Mouse (Mus musculus) stomach, embryonic 16.5 days (tissue): ENCODE measurements around the gene Iqce. TPM values are rescaled to one million over a fixed set of nuclear protein-coding genes. Genes with fewer than 3 reads are reported as not detected.

Experiments used
- ATAC-seq: fragments of 200-750 bp; cut with Nextera tagmentation; 2 replicates; pipeline ENCODE4 v1.8.0; 2017; ENCODE audit warnings: moderate number of reproducible peaks, moderate TSS enrichment; ENCODE audit not compliant: insufficient read depth, low FRiP score
- H3K27ac ChIP-seq: fragments of 300-500 bp; sonication (generic); 2 replicates; pipeline ENCODE4 v1.5.1; 2014; ENCODE audit warnings: low read length
- H3K27me3 ChIP-seq: fragments of 300-500 bp; sonication (generic); 2 replicates; pipeline ENCODE4 v1.6.1; 2014; ENCODE audit warnings: low read length, control low read depth, mixed read lengths; ENCODE audit not compliant: control insufficient read depth, insufficient read depth
- H3K36me3 ChIP-seq: fragments of 300-500 bp; sonication (generic); 2 replicates; pipeline ENCODE4 v1.6.1; 2014; ENCODE audit warnings: low read length; ENCODE audit not compliant: control insufficient read depth, insufficient read depth
- H3K4me1 ChIP-seq: fragments of 300-500 bp; sonication (generic); 2 replicates; pipeline ENCODE4 v1.6.1; 2014; ENCODE audit warnings: low read length, control low read depth, mixed read lengths; ENCODE audit not compliant: control insufficient read depth, insufficient read depth
- H3K4me2 ChIP-seq: fragments of 300-500 bp; sonication (generic); 2 replicates; pipeline ENCODE4 v1.6.1; 2014; ENCODE audit warnings: low read depth, low read length, mixed read lengths
- H3K4me3 ChIP-seq: fragments of 300-500 bp; sonication (generic); replicated peaks from 2 replicates; pipeline ENCODE4 v1.5.1; 2014; ENCODE audit warnings: mild to moderate bottlenecking, low read length
- H3K9ac ChIP-seq: fragments of 300-500 bp; sonication (generic); 2 replicates; pipeline ENCODE4 v1.6.1; 2014; ENCODE audit warnings: low read length
- H3K9me3 ChIP-seq: fragments of 300-500 bp; sonication (generic); replicated peaks from 2 replicates; pipeline ENCODE4 v1.6.1; 2016; ENCODE audit warnings: low read length, control low read depth; ENCODE audit not compliant: control insufficient read depth
- WGBS: fragments of 180-500 bp; shearing (Covaris S2); extraction: QIAGEN DNeasy Blood & Tissue Kit; methylation state at CpG from one replicate; pipeline ENCODE4 v1.1.7; 2014; 5-methylcytosine and 5-hydroxymethylcytosine counted together
- polyA plus RNA-seq: library from polyadenylated mRNA; unstranded; fragments of >200 nt; fragmentation: Nextera tagmentation; extraction: Ambion mirVana; gene quantifications from 2 replicates; pipeline ENCODE4 v1.2.1, GENCODE M21; 2015

The Iqce gene
- polyA plus RNA-seq, 1 experiment from 2014 or later: 21.1 TPM

DNA sequence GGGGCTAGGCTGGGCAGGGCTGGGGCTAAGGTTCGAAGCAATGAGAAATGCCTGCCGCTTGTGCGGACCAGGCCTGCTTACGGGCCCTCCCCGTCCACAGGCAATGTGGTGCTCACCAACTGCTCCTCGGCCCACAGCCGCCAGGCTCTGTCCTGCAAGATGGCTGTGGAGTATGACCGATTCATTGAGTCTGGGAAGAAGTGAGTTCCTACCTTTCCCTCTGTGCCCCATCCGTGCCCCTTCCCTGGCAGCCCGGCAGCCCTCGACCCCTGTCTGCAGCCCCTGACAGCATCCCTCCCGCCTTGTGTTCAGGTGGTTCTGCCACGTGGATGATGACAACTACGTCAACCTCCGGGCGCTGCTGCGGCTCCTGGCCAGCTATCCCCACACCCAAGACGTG, 90.0 kb downstream of the Iqce start:
- peaks cover 42% of the 10 kb centered on the region for H3K4me1 ChIP-seq
- 61% methylated on average over 18 of the region's 18 CpGs for WGBS
- H3K9me3 ChIP-seq: no peaks in the 10 kb centered on the region

More for the DNA sequence above, 90.0 kb downstream of the Iqce start:
- no peak for ATAC-seq
- Histone ChIP-seq H3K36me3 (peaks cover 2% of the 10 kb centered on the region; the same call in 1 of the 2 replicates), H3K4me2 (peak overlapping the region; percentile 61), H3K27me3 (no peaks in the 10 kb centered on the region), H3K4me3 (peak overlapping the region; percentile 63), H3K9ac (peak overlapping the region; percentile 82), H3K27ac (peak overlapping the region; percentile 99)

Other genes with a start within 250 kb of the Iqce start
- 22.6 and 27.4 TPM in 2 replicates for gene Chst12, start 196.8 kb downstream of the Iqce start, polyA plus RNA-seq
- 0.71 TPM in 1 of 2 replicates, not detected in the other for gene Grifin, start 137.3 kb downstream of the Iqce start, polyA plus RNA-seq
- 21.5 and 21.6 TPM in 2 replicates for gene Lfng, start 95.1 kb downstream of the Iqce start, polyA plus RNA-seq
- 13.8 and 17.8 TPM in 2 replicates for gene Ttyh3, start 53.3 kb downstream of the Iqce start, polyA plus RNA-seq
- 20.4 and 20.7 TPM in 2 replicates for gene Brat1, start 2.6 kb upstream of the Iqce start, polyA plus RNA-seq
- 1.00 and 1.2 TPM in 2 replicates for gene Amz1, start 21.7 kb upstream of the Iqce start, polyA plus RNA-seq
- gene Gna12, start 128.1 kb upstream of the Iqce start, polyA plus RNA-seq: 6.9 and 7.2 TPM in 2 replicates